Mouse (Mus musculus) heart, embryonic 16.5 days (tissue): ENCODE results near the gene Kirrel3. TPM values are rescaled to one million over a fixed set of nuclear protein-coding genes. Genes with fewer than 3 reads are reported as not detected.

ENCODE experiments used
- ATAC-seq: fragments of 200-750 bp; cut with Nextera tagmentation; replicated peaks from 2 replicates; pipeline ENCODE4 v1.8.0; 2017; ENCODE audit warnings: moderate number of reproducible peaks; ENCODE audit not compliant: insufficient read depth, low FRiP score; ENCODE audit errors: extremely low read depth
- H3K27ac ChIP-seq: fragments of 300-500 bp; sonication (generic); 2 replicates; pipeline ENCODE4 v1.5.1; 2014; ENCODE audit warnings: mild to moderate bottlenecking, low read length, control low read depth, moderate library complexity
- H3K27me3 ChIP-seq: fragments of 300-500 bp; sonication (generic); 2 replicates; pipeline ENCODE4 v1.6.1; 2014; ENCODE audit warnings: low read length, mixed read lengths; ENCODE audit not compliant: control insufficient read depth, insufficient read depth
- H3K36me3 ChIP-seq: fragments of 300-500 bp; sonication (generic); 2 replicates; pipeline ENCODE4 v1.6.1; 2014; ENCODE audit not compliant: control insufficient read depth, insufficient read depth
- H3K4me1 ChIP-seq: fragments of 300-500 bp; sonication (generic); 2 replicates; pipeline ENCODE4 v1.6.1; 2014; ENCODE audit warnings: low read length, mixed read lengths; ENCODE audit not compliant: control insufficient read depth, insufficient read depth
- H3K4me2 ChIP-seq: fragments of 300-500 bp; sonication (generic); 2 replicates; pipeline ENCODE4 v1.6.1; 2014; ENCODE audit warnings: low read depth, mild to moderate bottlenecking, control low read depth, low read length
- H3K4me3 ChIP-seq: fragments of 300-500 bp; sonication (generic); 2 replicates; pipeline ENCODE4 v1.5.1; 2014; ENCODE audit warnings: mild to moderate bottlenecking, control low read depth, low read length
- H3K9ac ChIP-seq: fragments of 300-500 bp; sonication (generic); 2 replicates; pipeline ENCODE4 v1.6.1; 2014; ENCODE audit warnings: low read length, control low read depth
- H3K9me3 ChIP-seq: fragments of 300-500 bp; sonication (generic); replicated peaks from 2 replicates; pipeline ENCODE4 v1.6.1; 2016; ENCODE audit warnings: low read length; ENCODE audit not compliant: control insufficient read depth
- WGBS: fragments of 180-500 bp; shearing (Covaris S2); extraction: QIAGEN DNeasy Blood & Tissue Kit; methylation state at CpG from one replicate; pipeline ENCODE4 v1.1.7; 2014; 5-methylcytosine and 5-hydroxymethylcytosine counted together
- polyA plus RNA-seq: library from polyadenylated mRNA; unstranded; fragments of >200 nt; fragmentation: Nextera tagmentation; extraction: Ambion mirVana; gene quantifications from 2 replicates; pipeline ENCODE4 v1.2.1, GENCODE M21; 2015

Kirrel3 gene
- polyA plus RNA-seq, 1 experiment from 2014 or later: 1.6 TPM

- peaks cover 22% of the 10 kb centered on the region for H3K4me1 ChIP-seq
- H3K36me3 ChIP-seq: peaks cover 26% of the 10 kb centered on the region
- H3K9ac ChIP-seq: no peak overlapping the region
- H3K27me3 ChIP-seq: no peaks in the 10 kb centered on the region
- 52% methylated on average over 4 of the region's 4 CpGs for WGBS
- peak; percentile 61 for ATAC-seq
- H3K9me3 ChIP-seq: no peaks in the 10 kb centered on the region
- no peak overlapping the region for H3K4me3 ChIP-seq
- H3K27ac ChIP-seq: peak overlapping the region; percentile 71
- H3K4me2 ChIP-seq: no peak overlapping the region
Observed at GRCm38 (mm10) chr9:35051666-35052065, 566.0 kb downstream of the Kirrel3 start.

- H3K4me3 ChIP-seq: no peak overlapping the region
- no peak overlapping the region for H3K27ac ChIP-seq
- no peak overlapping the region for H3K4me2 ChIP-seq
- ATAC-seq: no peak
- H3K9ac ChIP-seq: no peak overlapping the region
- WGBS: 88% methylated on average over 4 of the region's 4 CpGs
- H3K27me3 ChIP-seq: no peaks in the 10 kb centered on the region
- peaks cover 20% of the 10 kb centered on the region for H3K36me3 ChIP-seq
- no peaks in the 10 kb centered on the region for H3K9me3 ChIP-seq
- H3K4me1 ChIP-seq: peaks cover 22% of the 10 kb centered on the region
Observed at GRCm38 (mm10) chr9:35052671-35053070, 567.0 kb downstream of the Kirrel3 start.

GRCm38 (mm10) chr9:35053081-35053480, 567.4 kb downstream of the Kirrel3 start:
- peaks cover 22% of the 10 kb centered on the region for H3K4me1 ChIP-seq
- H3K36me3 ChIP-seq: peaks cover 16% of the 10 kb centered on the region
- H3K9me3 ChIP-seq: no peaks in the 10 kb centered on the region
- no peaks in the 10 kb centered on the region for H3K27me3 ChIP-seq
- ATAC-seq: no peak
- H3K4me2 ChIP-seq: no peak overlapping the region
- no peak overlapping the region for H3K9ac ChIP-seq
- WGBS: 93% methylated on average over 16 of the region's 16 CpGs
- H3K27ac ChIP-seq: no peak overlapping the region
- no peak overlapping the region for H3K4me3 ChIP-seq

- H3K4me2 ChIP-seq: no peak overlapping the region
- WGBS: 84% methylated on average over 3 of the region's 3 CpGs
- H3K36me3 ChIP-seq: peaks cover 16% of the 10 kb centered on the region
Observed at GRCm38 (mm10) chr9:35053669-35054068, 568.0 kb downstream of the Kirrel3 start.

GRCm38 (mm10) chr9:35055528-35056330, 570.0 kb downstream of the Kirrel3 start:
- H3K4me1 ChIP-seq: peaks cover 26% of the 10 kb centered on the region
- no peak overlapping the region for H3K4me2 ChIP-seq
- no peak overlapping the region for H3K4me3 ChIP-seq
- no peaks in the 10 kb centered on the region for H3K27me3 ChIP-seq
- H3K36me3 ChIP-seq: peaks cover 16% of the 10 kb centered on the region
- H3K9ac ChIP-seq: no peak overlapping the region
- no peak for ATAC-seq
- WGBS: 84% methylated on average over 11 of the region's 11 CpGs
- H3K27ac ChIP-seq: no peak overlapping the region
- no peaks in the 10 kb centered on the region for H3K9me3 ChIP-seq

More at GRCm38 (mm10) chr9:35053669-35054068, 568.0 kb downstream of the Kirrel3 start:
- Histone ChIP-seq H3K4me1 (peaks cover 28% of the 10 kb centered on the region), H3K27ac (no peak overlapping the region), H3K27me3 (no peaks in the 10 kb centered on the region), H3K9ac (no peak overlapping the region), H3K9me3 (no peaks in the 10 kb centered on the region), H3K4me3 (no peak overlapping the region)
- ATAC-seq: no peak

GRCm38 (mm10) chr9:35056611-35057010, 570.9 kb downstream of the Kirrel3 start:
- no peak overlapping the region for H3K9ac ChIP-seq
- H3K27ac ChIP-seq: no peak overlapping the region
- H3K36me3 ChIP-seq: peaks cover 16% of the 10 kb centered on the region
- H3K4me2 ChIP-seq: no peak overlapping the region
- no peaks in the 10 kb centered on the region for H3K27me3 ChIP-seq
- no peak for ATAC-seq
- 89% methylated on average over 3 of the region's 3 CpGs for WGBS
- H3K4me3 ChIP-seq: no peak overlapping the region
- H3K4me1 ChIP-seq: peaks cover 22% of the 10 kb centered on the region
- no peaks in the 10 kb centered on the region for H3K9me3 ChIP-seq

- H3K4me3 ChIP-seq: no peak overlapping the region
- H3K36me3 ChIP-seq: peaks cover 15% of the 10 kb centered on the region
- ATAC-seq: no peak
- no peaks in the 10 kb centered on the region for H3K9me3 ChIP-seq
- H3K4me2 ChIP-seq: no peak overlapping the region
- H3K27me3 ChIP-seq: no peaks in the 10 kb centered on the region
- no peak overlapping the region for H3K27ac ChIP-seq
- H3K9ac ChIP-seq: no peak overlapping the region
- H3K4me1 ChIP-seq: peaks cover 15% of the 10 kb centered on the region
- 87% methylated on average over 6 of the region's 6 CpGs for WGBS
Observed at GRCm38 (mm10) chr9:35057631-35058030, 571.9 kb downstream of the Kirrel3 start.

- H3K4me3 ChIP-seq: no peak overlapping the region
- no peak overlapping the region for H3K27ac ChIP-seq
- peaks cover 10% of the 10 kb centered on the region for H3K36me3 ChIP-seq
- no peak overlapping the region for H3K9ac ChIP-seq
- H3K4me1 ChIP-seq: peaks cover 15% of the 10 kb centered on the region
- no peak overlapping the region for H3K4me2 ChIP-seq
- no peaks in the 10 kb centered on the region for H3K27me3 ChIP-seq
- no peaks in the 10 kb centered on the region for H3K9me3 ChIP-seq
- WGBS: 87% methylated on average over 4 of the region's 4 CpGs
- ATAC-seq: no peak
Observed at GRCm38 (mm10) chr9:35058186-35058585, 572.5 kb downstream of the Kirrel3 start.

- Histone ChIP-seq H3K4me1 (peaks cover 15% of the 10 kb centered on the region), H3K9me3 (no peaks in the 10 kb centered on the region), H3K4me2 (no peak overlapping the region), H3K27me3 (no peaks in the 10 kb centered on the region), H3K9ac (no peak overlapping the region), H3K4me3 (no peak overlapping the region), H3K36me3 (peaks cover 5% of the 10 kb centered on the region; the same call in 1 of the 2 replicates), H3K27ac (no peak overlapping the region)
- 84% methylated on average over 2 of the region's 2 CpGs for WGBS
- ATAC-seq: no peak; the same call in 1 of the 2 replicates
Observed at GRCm38 (mm10) chr9:35058596-35059354, 573.1 kb downstream of the Kirrel3 start.
